8 mouse cellular contexts compared by ENCODE assay signal in the genomic region with DNA sequence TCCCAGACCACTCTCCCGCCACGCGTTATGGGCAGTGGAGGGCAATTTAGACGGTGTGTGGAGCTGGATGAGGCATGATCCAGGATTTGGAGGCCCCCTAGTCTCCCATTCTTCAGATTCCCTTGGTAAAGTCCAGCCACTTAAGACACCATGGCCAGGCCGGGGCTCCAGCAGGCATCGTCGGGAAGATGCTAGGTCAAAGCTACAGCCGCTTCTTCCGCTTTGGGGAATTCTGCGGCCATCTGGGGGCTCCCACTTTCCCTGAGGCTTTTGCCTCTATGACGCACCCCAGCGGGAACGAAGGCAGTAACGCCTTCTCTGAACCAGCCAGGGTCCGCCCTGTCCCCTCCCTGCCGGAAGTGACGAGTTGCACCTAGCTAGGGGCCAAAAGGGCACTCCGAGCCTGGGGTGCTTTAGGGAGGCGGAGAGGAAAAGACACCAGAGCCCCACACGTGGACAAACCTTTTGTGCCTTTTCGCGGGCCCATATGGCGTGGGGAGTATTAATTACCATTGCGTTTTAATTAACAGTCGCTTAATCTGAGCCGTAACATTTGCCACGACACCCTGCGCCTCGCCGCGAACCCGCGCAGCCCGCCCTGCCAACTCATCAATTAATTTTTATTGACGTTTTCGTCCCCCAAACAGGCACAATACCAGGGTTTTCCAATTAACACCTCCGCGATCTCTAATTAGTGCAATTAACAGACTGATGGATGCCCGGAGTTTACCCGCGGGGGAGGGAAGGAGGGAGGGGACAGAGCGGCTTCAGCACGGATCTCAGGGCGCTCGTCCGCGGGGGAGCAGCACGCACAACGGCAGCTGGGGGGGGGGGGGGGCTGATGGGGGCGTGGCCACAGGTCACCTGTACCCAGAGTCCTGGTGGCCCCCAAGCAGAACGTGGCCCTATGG. TPM values are rescaled to one million over a fixed set of nuclear protein-coding genes. Genes with fewer than 3 reads are reported as not detected.
DNase-seq lines count a peak whose midpoint lies in the region; ATAC-seq and TF ChIP-seq lines count a peak whose summit lies in the region.

No protein-coding gene starts in this region.

- peak; percentile 73 for DNase-seq in ES-CJ7 (ENCODE audit: low read depth, low spot score)
- DNase-seq in brain, embryonic 14.5 days (ENCODE audit: low read depth) = peak; percentile 92
- DNase-seq in forebrain, embryonic 11.5 days (ENCODE audit: low spot score) = peak; percentile 83
- peak; percentile 69 for DNase-seq in heart, postnatal 36 days
- peak; percentile 81 for DNase-seq in large intestine, adult 2 months (ENCODE audit: low read depth, low spot score)
- DNase-seq in splenic B cell, adult 2 months (ENCODE audit: low read depth, low spot score) = peak; percentile 69
- no peak for DNase-seq in left cerebral cortex, postnatal 36 days (ENCODE audit: low spot score in 2 of 2)

- H3K36me3 ChIP-seq in forebrain, embryonic 11.5 days (ENCODE audit: control insufficient read depth, insufficient read depth, low read length) = no peaks in the 10 kb centered on the region
- H3K36me3 ChIP-seq in splenic B cell, adult 2 months (ENCODE audit: control insufficient read depth, insufficient read depth, low read length, poor library complexity, severe bottlenecking) = peaks cover 2% of the 10 kb centered on the region; the same call in 1 of the 2 replicates

- peak overlapping the region; percentile 11 for H3K4me3 ChIP-seq in forebrain, embryonic 11.5 days (ENCODE audit: low read depth, low read length)

- no peak for TF ChIP-seq CTCF in brain, embryonic 14.5 days (IDR thresholded peaks at IDR 0.05; ENCODE audit: borderline replicate concordance, extremely low read depth, insufficient read depth, insufficient read length)

- H3K27me3 ChIP-seq in forebrain, embryonic 11.5 days (ENCODE audit: control insufficient read depth, insufficient read depth, low read length) = peaks cover 42% of the 10 kb centered on the region
- H3K27me3 ChIP-seq in splenic B cell, adult 2 months (ENCODE audit: control insufficient read depth, insufficient read depth, low read length, poor library complexity, severe bottlenecking) = no peaks in the 10 kb centered on the region

- no peak overlapping the region; the same call in 1 of the 2 replicates for H3K9ac ChIP-seq in forebrain, embryonic 11.5 days (ENCODE audit: low read length)

- H3K27ac ChIP-seq in forebrain, embryonic 11.5 days (ENCODE audit: low read depth, low read length) = no peak overlapping the region

- intact Hi-C loops in heart, postnatal 36 days (cut with DNase I) = no loop called here
- intact Hi-C loops in left cerebral cortex, postnatal 36 days (cut with DNase I) = no loop called here

- peak; percentile 64 for ATAC-seq in forebrain, embryonic 11.5 days (replicated peaks; ENCODE audit: low FRiP score)
- ATAC-seq in megakaryocyte progenitor cell, adult 5-6 weeks (replicated peaks; ENCODE audit: poor library complexity) = peak; percentile 93

- peaks cover 49% of the 10 kb centered on the region for H3K4me1 ChIP-seq in forebrain, embryonic 11.5 days (replicated peaks; ENCODE audit: control insufficient read depth, insufficient read depth, low read length)

- H3K4me2 ChIP-seq in forebrain, embryonic 11.5 days (ENCODE audit: low read depth, low read length, severe bottlenecking) = peak overlapping the region; percentile 45

- no peaks in the 10 kb centered on the region for H3K9me3 ChIP-seq in forebrain, embryonic 11.5 days (ENCODE audit: control insufficient read depth, low read length)

- WGBS in forebrain, embryonic 11.5 days = 7% methylated on average over 51 of the region's 51 CpGs
- WGBS in large intestine, adult 2 months = 17% methylated on average over 51 of the region's 51 CpGs

- no peak for TF ChIP-seq POLR2A in brain, embryonic 14.5 days (IDR thresholded peaks at IDR 0.05; ENCODE audit: borderline replicate concordance, extremely low read depth, insufficient read depth, insufficient read length, poor library complexity, severe bottlenecking)

RNA-seq across cellular contexts. Expression of gene Foxp4, which starts 15.1 kb away (rescaled TPM):
- 93.8 and 94.9 TPM in 2 replicates for polyA plus RNA-seq in brain, embryonic 14.5 days (2012; rRNA removed)
- polyA plus RNA-seq in forebrain, embryonic 11.5 days (2014; fragmentation: Nextera tagmentation; extraction: Ambion mirVana) = 26.1 and 27.8 TPM in 2 replicates
- total RNA-seq in heart, postnatal 36 days (2021) = 10 to 100 TPM in 1 of 2 experiments, 1 to 10 TPM in 1; 9.5 to 11.3 TPM
- polyA plus RNA-seq in large intestine, adult 2 months (2012; rRNA removed) = 46.2 and 62.4 TPM in 2 replicates
- 20.1 and 21.3 TPM in 2 replicates for total RNA-seq in megakaryocyte progenitor cell, adult 5-6 weeks (2015)
- 3.2 and 4.0 TPM in 2 replicates for total RNA-seq in megakaryocyte progenitor cell, adult 5-6 weeks (2017)
- total RNA-seq in left cerebral cortex, postnatal 36 days (2021) = 10 to 100 TPM; 44.1 to 55.9 TPM

Comparison
In these comparisons a context has a peak if more than half of its experiments do, and no peak if none do; other contexts are left out.
1. DNase-seq: peak in ES-CJ7 (single experiment), brain, embryonic 14.5 days (single experiment), forebrain, embryonic 11.5 days (single experiment), heart, postnatal 36 days (2 of 2), large intestine, adult 2 months (single experiment) and splenic B cell, adult 2 months (single experiment); none in left cerebral cortex, postnatal 36 days (0 of 2).